Mouse (Mus musculus): Measurements from ENCODE around the gene Vsig10l. TPM values are rescaled to one million over a fixed set of nuclear protein-coding genes. Genes with fewer than 3 reads are reported as not detected.

Vsig10l gene
- polyA plus RNA-seq, 1 experiment from 2014 or later, result 17.7 TPM

DNA sequence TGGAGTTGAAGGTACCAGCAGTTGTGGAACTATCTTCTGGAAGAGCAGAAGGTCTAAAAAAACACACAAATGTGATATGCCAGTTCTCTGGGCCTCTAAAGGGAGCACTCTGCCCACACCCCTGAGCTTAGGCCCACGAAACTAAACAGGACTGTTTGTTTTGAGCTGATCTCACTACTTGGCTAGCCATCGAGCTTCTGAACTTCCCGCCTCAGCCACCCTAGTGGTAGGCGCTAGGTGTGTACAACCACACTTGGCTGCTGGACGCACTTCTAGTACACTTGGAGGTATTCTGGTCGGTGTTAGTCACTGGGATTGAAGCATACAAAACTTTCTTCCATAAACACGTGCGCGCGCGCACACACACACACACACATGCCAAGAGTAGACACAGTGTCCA, 11.2 kb upstream of the Vsig10l start:
- Histone ChIP-seq H3K4me1 (ENCODE audit: control insufficient read depth, insufficient read depth, low read length) (no peaks in the 10 kb centered on the region), H3K4me3 (replicated peaks; ENCODE audit: low read length) (no peak overlapping the region), H3K9ac (ENCODE audit: low read length) (no peak overlapping the region), H3K9me3 (replicated peaks; ENCODE audit: control insufficient read depth, low read length) (no peaks in the 10 kb centered on the region), H3K27ac (ENCODE audit: low read length) (no peak overlapping the region), H3K27me3 (ENCODE audit: control insufficient read depth, insufficient read depth, low read length) (no peaks in the 10 kb centered on the region), H3K36me3 (ENCODE audit: control insufficient read depth, insufficient read depth, low read length) (peaks cover 13% of the 10 kb centered on the region), H3K4me2 (ENCODE audit: low read depth, low read length) (no peak overlapping the region)
- 92% methylated on average over 11 of the region's 11 CpGs for WGBS
- ATAC-seq (ENCODE audit: insufficient read depth, low FRiP score), result no peak

DNA sequence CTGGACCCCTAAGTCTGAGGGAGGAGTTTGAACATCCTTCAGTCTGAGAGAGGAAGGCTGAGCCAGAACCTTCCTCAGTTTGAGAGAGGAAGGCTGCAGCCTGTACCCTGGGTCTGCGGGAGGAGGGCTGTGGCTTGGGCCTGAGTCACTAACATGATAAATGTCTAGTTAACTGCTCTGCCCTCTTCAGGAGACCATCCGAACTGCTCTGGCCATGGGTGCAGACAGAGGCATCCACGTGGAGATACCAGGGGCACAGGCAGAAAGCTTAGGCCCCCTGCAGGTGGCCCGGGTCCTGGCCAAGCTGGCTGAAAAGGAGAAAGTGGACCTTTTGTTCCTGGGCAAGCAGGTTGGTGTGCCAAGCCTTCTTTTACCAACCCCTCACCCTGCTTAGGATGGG, 10.3 kb upstream of the Vsig10l start:
- no peak overlapping the region; the same call in 1 of the 2 replicates for H3K27ac ChIP-seq (ENCODE audit: low read length)

DNA sequence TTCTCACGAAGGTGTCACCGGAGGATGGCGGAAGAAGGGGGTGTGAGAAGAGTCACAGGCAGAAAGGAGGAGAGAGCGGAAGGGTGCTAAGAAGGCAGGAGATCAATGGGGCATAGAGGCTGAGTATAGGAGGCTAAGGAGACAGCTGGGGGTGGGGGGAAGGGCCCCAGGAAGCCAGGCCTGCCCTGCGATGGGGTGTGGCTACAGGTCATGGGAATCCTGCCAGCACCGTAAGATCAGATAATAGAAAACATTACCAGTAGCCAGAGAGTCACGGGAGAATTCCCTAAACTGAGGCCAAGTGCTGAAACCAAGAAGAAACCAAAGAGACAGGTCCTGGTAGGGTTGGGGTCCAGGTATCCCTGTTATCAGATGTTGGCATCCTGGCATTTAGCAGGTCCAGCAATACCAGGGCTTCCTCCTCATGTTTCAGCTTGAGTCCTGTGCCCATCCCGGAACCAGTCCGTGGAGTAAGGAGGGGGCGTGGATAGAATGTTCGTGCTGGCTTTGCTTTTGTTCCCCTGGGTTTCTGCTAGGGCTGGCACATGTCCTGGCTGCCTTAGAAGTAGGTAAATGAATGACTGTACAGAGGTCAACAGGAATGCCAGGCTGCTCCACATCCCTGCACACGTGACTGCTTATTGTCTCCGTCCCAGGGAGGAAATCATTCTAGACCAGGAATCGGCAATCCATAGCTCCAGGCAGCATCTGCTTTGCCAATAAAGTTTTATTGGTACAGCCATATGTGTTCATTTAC, 9.2 kb upstream of the Vsig10l start:
- Histone ChIP-seq H3K4me1 (ENCODE audit: control insufficient read depth, insufficient read depth, low read length) (no peaks in the 10 kb centered on the region), H3K4me3 (replicated peaks; ENCODE audit: low read length) (no peak overlapping the region), H3K36me3 (ENCODE audit: control insufficient read depth, insufficient read depth, low read length) (peaks cover 13% of the 10 kb centered on the region), H3K27ac (ENCODE audit: low read length) (peak overlapping the region; percentile 48; the same call in 1 of the 2 replicates), H3K27me3 (ENCODE audit: control insufficient read depth, insufficient read depth, low read length) (no peaks in the 10 kb centered on the region), H3K4me2 (ENCODE audit: low read depth, low read length) (no peak overlapping the region), H3K9me3 (replicated peaks; ENCODE audit: control insufficient read depth, low read length) (no peaks in the 10 kb centered on the region), H3K9ac (ENCODE audit: low read length) (no peak overlapping the region)
- 78% methylated on average over 14 of the region's 14 CpGs for WGBS
- no peak for ATAC-seq (ENCODE audit: insufficient read depth, low FRiP score)

More for the DNA sequence above, 10.3 kb upstream of the Vsig10l start:
- H3K27me3 ChIP-seq (ENCODE audit: control insufficient read depth, insufficient read depth, low read length), result no peaks in the 10 kb centered on the region
- no peak overlapping the region for H3K4me3 ChIP-seq (replicated peaks; ENCODE audit: low read length)
- WGBS, result 32% methylated on average over 4 of the region's 4 CpGs
- H3K4me2 ChIP-seq (ENCODE audit: low read depth, low read length), result no peak overlapping the region
- no peaks in the 10 kb centered on the region for H3K4me1 ChIP-seq (ENCODE audit: control insufficient read depth, insufficient read depth, low read length)
- peaks cover 13% of the 10 kb centered on the region for H3K36me3 ChIP-seq (ENCODE audit: control insufficient read depth, insufficient read depth, low read length)
- H3K9ac ChIP-seq (ENCODE audit: low read length), result no peak overlapping the region
- no peak for ATAC-seq (ENCODE audit: insufficient read depth, low FRiP score)
- H3K9me3 ChIP-seq (replicated peaks; ENCODE audit: control insufficient read depth, low read length), result no peaks in the 10 kb centered on the region

DNA sequence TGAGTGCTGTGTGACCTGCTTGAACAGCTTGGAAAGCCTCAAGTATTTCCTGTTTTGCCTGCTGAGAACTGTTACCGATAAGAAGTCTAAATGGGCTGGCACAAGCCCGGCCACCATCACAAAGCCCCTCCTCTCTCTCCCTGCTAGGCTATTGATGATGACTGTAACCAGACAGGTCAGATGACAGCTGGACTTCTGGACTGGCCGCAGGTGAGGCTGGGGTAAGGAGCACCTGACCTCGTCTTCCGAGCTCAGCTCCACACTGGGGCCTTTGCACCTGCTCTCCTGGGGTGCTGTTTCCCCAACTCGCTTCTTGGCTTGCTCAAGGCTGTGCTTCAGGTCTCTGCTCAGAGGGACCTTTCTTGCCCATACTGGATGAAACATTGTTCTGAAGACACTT, 8.6 kb upstream of the Vsig10l start:
- no peak overlapping the region for H3K4me2 ChIP-seq (ENCODE audit: low read depth, low read length)
- H3K9ac ChIP-seq (ENCODE audit: low read length), result no peak overlapping the region
- no peaks in the 10 kb centered on the region for H3K4me1 ChIP-seq (ENCODE audit: control insufficient read depth, insufficient read depth, low read length)
- 85% methylated on average over 6 of the region's 6 CpGs for WGBS
- no peaks in the 10 kb centered on the region for H3K9me3 ChIP-seq (replicated peaks; ENCODE audit: control insufficient read depth, low read length)
- peak overlapping the region; percentile 4; the same call in 1 of the 2 replicates for H3K27ac ChIP-seq (ENCODE audit: low read length)
- no peaks in the 10 kb centered on the region for H3K27me3 ChIP-seq (ENCODE audit: control insufficient read depth, insufficient read depth, low read length)
- peaks cover 13% of the 10 kb centered on the region for H3K36me3 ChIP-seq (ENCODE audit: control insufficient read depth, insufficient read depth, low read length)
- no peak for ATAC-seq (ENCODE audit: insufficient read depth, low FRiP score)
- no peak overlapping the region for H3K4me3 ChIP-seq (replicated peaks; ENCODE audit: low read length)

DNA sequence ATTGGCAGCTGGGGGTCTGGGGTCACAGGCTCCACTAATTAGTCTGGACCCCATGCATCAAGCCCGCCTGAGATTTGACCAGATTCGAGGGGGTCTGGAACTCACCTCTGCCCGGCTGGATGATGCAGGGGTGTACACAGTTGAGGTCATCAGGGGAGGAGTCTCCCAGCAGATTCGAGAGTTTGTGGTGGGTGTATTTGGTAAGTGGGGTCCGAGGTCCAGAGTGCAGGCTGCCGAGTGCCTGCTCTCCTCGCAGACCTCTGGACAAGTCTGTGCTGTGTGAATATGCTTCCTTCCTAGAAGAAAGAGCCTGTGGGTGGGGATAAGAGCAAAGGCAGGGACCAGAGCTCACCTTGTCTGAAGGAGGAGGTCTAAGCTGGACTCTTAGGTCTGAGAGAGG, 1.0 kb downstream of the Vsig10l start:
- Histone ChIP-seq H3K4me2 (ENCODE audit: low read depth, low read length) (no peak overlapping the region), H3K9ac (ENCODE audit: low read length) (no peak overlapping the region), H3K9me3 (replicated peaks; ENCODE audit: control insufficient read depth, low read length) (no peaks in the 10 kb centered on the region), H3K27me3 (ENCODE audit: control insufficient read depth, insufficient read depth, low read length) (no peaks in the 10 kb centered on the region), H3K4me3 (replicated peaks; ENCODE audit: low read length) (no peak overlapping the region), H3K4me1 (ENCODE audit: control insufficient read depth, insufficient read depth, low read length) (peaks cover 9% of the 10 kb centered on the region; the same call in 1 of the 2 replicates), H3K27ac (ENCODE audit: low read length) (no peak overlapping the region), H3K36me3 (ENCODE audit: control insufficient read depth, insufficient read depth, low read length) (no peaks in the 10 kb centered on the region)
- 70% methylated on average over 7 of the region's 7 CpGs for WGBS
- ATAC-seq (ENCODE audit: insufficient read depth, low FRiP score), result no peak

DNA sequence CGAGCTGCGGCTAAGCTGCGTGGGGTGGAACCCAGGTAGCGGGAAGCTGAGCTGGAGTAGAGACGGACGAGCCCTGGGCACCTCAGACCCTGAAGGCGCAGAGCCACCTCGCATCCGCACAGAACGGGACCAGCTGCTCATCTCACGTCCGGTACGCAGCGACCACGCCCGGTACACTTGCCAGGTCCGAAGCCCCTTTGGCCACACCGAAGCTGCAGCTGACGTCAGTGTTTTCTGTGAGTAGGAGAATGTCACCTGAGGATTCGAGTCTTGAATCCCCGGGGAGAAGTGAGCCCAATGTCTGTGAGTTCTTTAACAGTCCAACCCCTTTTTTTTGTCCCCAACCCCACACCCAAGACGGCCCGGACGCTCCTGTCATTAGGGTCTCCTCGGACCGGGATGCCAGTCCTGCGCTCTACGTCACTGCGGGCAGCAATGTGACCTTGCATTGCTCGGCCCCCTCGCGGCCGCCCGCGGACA, 2.0 kb downstream of the Vsig10l start:
- Histone ChIP-seq H3K4me1 (ENCODE audit: control insufficient read depth, insufficient read depth, low read length) (peaks cover 9% of the 10 kb centered on the region; the same call in 1 of the 2 replicates), H3K27me3 (ENCODE audit: control insufficient read depth, insufficient read depth, low read length) (no peaks in the 10 kb centered on the region), H3K9ac (ENCODE audit: low read length) (peak overlapping the region; percentile 77), H3K27ac (ENCODE audit: low read length) (peak overlapping the region; percentile 42; the same call in 1 of the 2 replicates), H3K36me3 (ENCODE audit: control insufficient read depth, insufficient read depth, low read length) (no peaks in the 10 kb centered on the region), H3K9me3 (replicated peaks; ENCODE audit: control insufficient read depth, low read length) (no peaks in the 10 kb centered on the region), H3K4me3 (replicated peaks; ENCODE audit: low read length) (peak overlapping the region; percentile 59), H3K4me2 (ENCODE audit: low read depth, low read length) (peak overlapping the region; percentile 97)
- no peak for ATAC-seq (ENCODE audit: insufficient read depth, low FRiP score)
- WGBS, result 4% methylated on average over 35 of the region's 35 CpGs

DNA sequence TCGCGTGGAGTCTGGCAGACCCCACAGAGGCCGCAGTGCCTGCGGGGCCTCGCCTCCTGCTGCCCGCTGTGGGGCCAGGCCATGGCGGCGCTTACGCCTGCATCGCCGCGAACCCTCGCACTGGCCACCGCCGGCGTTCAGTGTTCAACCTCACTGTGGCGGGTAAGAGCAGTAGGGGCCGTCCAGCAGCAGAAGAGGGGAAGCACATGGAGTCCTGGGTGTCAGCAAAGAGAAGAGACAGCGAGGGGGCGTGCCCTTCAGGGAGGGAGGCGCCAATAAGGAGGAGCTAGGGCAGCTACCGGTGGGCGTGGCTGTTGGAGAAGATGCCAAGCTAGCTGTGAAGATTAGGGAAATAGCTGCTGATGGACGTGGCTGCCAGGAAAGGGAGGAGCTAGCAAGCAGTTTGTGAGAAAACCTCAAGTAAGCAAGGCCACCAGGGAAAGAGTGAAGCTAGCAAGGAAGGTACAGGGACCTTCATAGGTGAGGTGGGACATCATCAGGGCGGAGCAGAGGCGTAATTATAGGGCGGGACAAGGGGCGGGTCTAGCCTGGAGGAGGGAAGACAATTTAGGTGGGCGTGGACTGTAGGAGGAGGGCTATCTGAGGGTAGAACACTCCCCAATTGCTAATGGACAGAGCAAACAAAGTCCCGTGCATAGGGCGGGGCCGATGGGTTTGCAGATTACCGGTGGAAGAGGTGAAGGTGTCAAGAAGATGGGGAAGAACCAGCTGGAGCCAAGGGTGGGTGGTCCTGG, 2.6 kb downstream of the Vsig10l start:
- Histone ChIP-seq H3K9me3 (replicated peaks; ENCODE audit: control insufficient read depth, low read length) (no peaks in the 10 kb centered on the region), H3K27me3 (ENCODE audit: control insufficient read depth, insufficient read depth, low read length) (no peaks in the 10 kb centered on the region), H3K9ac (ENCODE audit: low read length) (peak overlapping the region; percentile 77), H3K27ac (ENCODE audit: low read length) (peak overlapping the region; percentile 42; the same call in 1 of the 2 replicates), H3K36me3 (ENCODE audit: control insufficient read depth, insufficient read depth, low read length) (no peaks in the 10 kb centered on the region), H3K4me3 (replicated peaks; ENCODE audit: low read length) (peak overlapping the region; percentile 59), H3K4me1 (ENCODE audit: control insufficient read depth, insufficient read depth, low read length) (peaks cover 9% of the 10 kb centered on the region; the same call in 1 of the 2 replicates), H3K4me2 (ENCODE audit: low read depth, low read length) (peak overlapping the region; percentile 97)
- under 1% methylated on average over 33 of the region's 33 CpGs for WGBS
- ATAC-seq (ENCODE audit: insufficient read depth, low FRiP score), result peak; percentile 91

DNA sequence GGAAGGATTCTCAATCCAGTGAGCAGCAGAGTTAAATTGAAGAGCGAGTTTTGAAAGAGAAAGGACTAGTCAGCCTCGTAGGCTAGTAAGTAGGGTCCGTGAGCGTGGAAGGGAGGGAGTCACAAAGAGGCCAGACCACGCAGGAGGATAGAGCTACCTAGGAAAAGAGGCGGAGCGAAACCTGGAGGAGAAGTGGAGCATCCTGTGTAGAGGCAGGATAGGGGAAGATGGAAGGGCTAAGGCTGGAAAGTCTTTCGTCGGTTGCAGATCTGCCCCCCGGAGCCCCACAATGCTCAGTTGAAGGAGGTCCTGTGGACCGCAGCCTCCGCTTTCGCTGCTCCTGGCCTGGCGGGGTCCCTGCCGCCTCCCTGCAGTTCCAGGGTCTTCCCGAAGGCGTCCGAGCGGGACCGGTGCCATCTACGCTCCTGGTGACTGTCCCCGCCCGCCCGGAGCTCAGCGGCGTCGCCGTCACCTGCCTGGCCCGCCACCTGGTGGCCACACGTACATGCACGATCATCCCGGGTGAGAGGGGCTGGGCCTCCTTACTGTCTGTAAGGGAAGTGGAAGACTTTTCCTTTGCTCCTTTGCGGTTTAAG, 3.2 kb downstream of the Vsig10l start:
- peak overlapping the region; percentile 25; the same call in 1 of the 2 replicates for H3K27ac ChIP-seq (ENCODE audit: low read length)
- no peaks in the 10 kb centered on the region for H3K36me3 ChIP-seq (ENCODE audit: control insufficient read depth, insufficient read depth, low read length)
- peak overlapping the region; percentile 59 for H3K4me3 ChIP-seq (replicated peaks; ENCODE audit: low read length)
- H3K9me3 ChIP-seq (replicated peaks; ENCODE audit: control insufficient read depth, low read length), result no peaks in the 10 kb centered on the region
- H3K27me3 ChIP-seq (ENCODE audit: control insufficient read depth, insufficient read depth, low read length), result no peaks in the 10 kb centered on the region
- under 1% methylated on average over 33 of the region's 33 CpGs for WGBS
- H3K4me2 ChIP-seq (ENCODE audit: low read depth, low read length), result peak overlapping the region; percentile 97
- peak overlapping the region; percentile 77 for H3K9ac ChIP-seq (ENCODE audit: low read length)
- H3K4me1 ChIP-seq (ENCODE audit: control insufficient read depth, insufficient read depth, low read length), result peaks cover 9% of the 10 kb centered on the region; the same call in 1 of the 2 replicates
- ATAC-seq (ENCODE audit: insufficient read depth, low FRiP score), result peak; percentile 52; the same call in 1 of the 2 replicates
